Mouse (Mus musculus): ENCODE results near the gene Myrip.

Myrip gene

GRCm38 (mm10) chr9:120519469-120520125 is 218.3 kb downstream of the Myrip start:
- in situ Hi-C loops (cut with MboI, MseI): no loop called here

DNA sequence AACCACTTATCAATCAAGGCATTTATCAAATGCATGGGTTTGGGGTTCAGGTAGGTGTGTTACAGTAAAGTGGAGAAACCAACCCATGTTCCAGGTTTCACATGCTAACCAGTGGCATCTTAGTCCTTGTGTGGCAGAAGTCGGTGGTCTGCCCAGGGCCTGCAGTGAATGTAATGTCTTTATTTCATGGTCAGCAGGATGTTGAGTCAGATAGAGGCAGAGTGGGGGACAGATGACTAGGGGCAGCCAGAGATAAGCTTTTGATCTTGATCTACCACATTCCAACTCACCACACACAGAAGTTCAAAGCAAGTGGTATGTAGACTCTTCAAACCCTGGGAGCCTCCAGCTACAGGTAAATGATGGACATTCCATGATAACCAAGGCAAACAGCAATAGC is 219.8 kb downstream of the Myrip start:
- in situ Hi-C loops (cut with MboI, MseI): no loop called here
